9 mouse cellular contexts compared by ENCODE assay signal in the genomic region with DNA sequence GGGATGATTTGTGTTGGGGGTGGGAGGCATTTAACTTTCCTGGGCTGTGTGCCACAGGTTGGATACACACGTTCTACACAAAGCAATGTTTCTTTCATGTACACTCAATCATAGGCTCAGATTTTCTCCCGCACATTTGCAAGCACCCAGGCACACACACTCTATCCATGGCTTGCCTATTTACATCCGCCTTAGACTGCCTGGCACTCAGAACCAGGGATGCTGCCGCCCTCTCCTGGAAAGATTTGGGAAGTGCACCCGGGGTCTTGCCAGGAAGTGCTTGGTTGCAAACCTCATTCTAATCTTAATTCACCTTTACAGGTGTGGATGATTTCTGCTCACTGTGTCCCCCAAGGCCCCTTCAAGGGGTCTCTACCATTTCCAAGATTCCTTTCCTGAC.
DNase-seq lines count a peak whose midpoint lies in the region; ATAC-seq lines count a peak whose summit lies in the region.
"Had no signal": no experiment of that assay in that cellular context is flagged by ENCODE, and none has a peak within 500 bp of the region (broad histone marks: within the 10 kb centered on the region; RNA-seq: fewer than 3 reads in every experiment).

No protein-coding gene starts in this region.

- 4% methylated on average over 5 of the region's 5 CpGs for WGBS in forebrain, embryonic 15.5 days
- 14% methylated on average over 5 of the region's 5 CpGs for WGBS in hindbrain, embryonic 11.5 days

- H3K4me2 ChIP-seq in forebrain, embryonic 15.5 days (replicated peaks), result no peak overlapping the region
- no peak overlapping the region for H3K4me2 ChIP-seq in hindbrain, embryonic 11.5 days (replicated peaks; ENCODE audit: low read depth, low read length)
- H3K4me2 ChIP-seq: liver, embryonic 15.5 days had no signal

- H3K4me3 ChIP-seq in forebrain, embryonic 15.5 days, result no peak overlapping the region
- H3K4me3 ChIP-seq in hindbrain, embryonic 11.5 days (ENCODE audit: low read depth, low read length), result no peak overlapping the region
- H3K4me3 ChIP-seq: liver, embryonic 15.5 days had no signal

- no peaks in the 10 kb centered on the region for H3K36me3 ChIP-seq in forebrain, embryonic 15.5 days
- no peaks in the 10 kb centered on the region for H3K36me3 ChIP-seq in hindbrain, embryonic 11.5 days (ENCODE audit: control insufficient read depth, insufficient read depth, low read length)
- H3K36me3 ChIP-seq: liver, embryonic 15.5 days had no signal

- no peaks in the 10 kb centered on the region for H3K9me3 ChIP-seq in forebrain, embryonic 15.5 days
- no peaks in the 10 kb centered on the region for H3K9me3 ChIP-seq in hindbrain, embryonic 11.5 days (ENCODE audit: control insufficient read depth, low read length)
- H3K9me3 ChIP-seq: liver, embryonic 15.5 days had no signal

- DNase-seq in MN1 (ENCODE audit: low spot score), result peak; percentile 69
- DNase-seq in c-Kit-positive CD71-positive TER-119-positive erythroid progenitor cells, embryonic 14.5 days (ENCODE audit: low spot score), result peak; percentile 50
- peak; percentile 89 for DNase-seq in hindbrain, embryonic 11.5 days (ENCODE audit: low spot score)
- DNase-seq in layer of hippocampus, postnatal 10 days (ENCODE audit: low spot score in 2 of 2), result peak; percentile 85 to 91
- DNase-seq in lung, postnatal 4 days, result peak; percentile 73 to 85
- DNase-seq in right cerebral cortex, adult 18-20 months, result peak; percentile 86
- peak; percentile 79 for DNase-seq in urinary bladder, postnatal 25 days (ENCODE audit: low spot score)

- no peak overlapping the region for H3K27ac ChIP-seq in forebrain, embryonic 15.5 days (replicated peaks)
- H3K27ac ChIP-seq in hindbrain, embryonic 11.5 days (ENCODE audit: low read depth, low read length), result no peak overlapping the region
- H3K27ac ChIP-seq: liver, embryonic 15.5 days had no signal

- no peak overlapping the region for H3K9ac ChIP-seq in forebrain, embryonic 15.5 days (replicated peaks)
- no peak overlapping the region for H3K9ac ChIP-seq in hindbrain, embryonic 11.5 days (ENCODE audit: low read depth, low read length)
- H3K9ac ChIP-seq: liver, embryonic 15.5 days had no signal

- ATAC-seq in forebrain, embryonic 15.5 days (replicated peaks), result peak; percentile 93
- ATAC-seq in hindbrain, embryonic 11.5 days (ENCODE audit: low FRiP score), result 0 out of 2 replicates have a peak, but pooled peaks have one; percentile 45

- H3K27me3 ChIP-seq in forebrain, embryonic 15.5 days, result no peaks in the 10 kb centered on the region
- no peaks in the 10 kb centered on the region for H3K27me3 ChIP-seq in hindbrain, embryonic 11.5 days (ENCODE audit: control insufficient read depth, insufficient read depth, low read length)
- H3K27me3 ChIP-seq: liver, embryonic 15.5 days had no signal

- H3K4me1 ChIP-seq in forebrain, embryonic 15.5 days, result 0 out of 2 replicates have a peak, but pooled peaks cover 12% of the 10 kb centered on the region
- H3K4me1 ChIP-seq in hindbrain, embryonic 11.5 days (replicated peaks; ENCODE audit: control insufficient read depth, insufficient read depth, low read length), result no peaks in the 10 kb centered on the region
- H3K4me1 ChIP-seq: liver, embryonic 15.5 days had no signal
